Mouse (Mus musculus): ENCODE results near the gene Lyplal1. TPM values are rescaled to one million over a fixed set of nuclear protein-coding genes. Genes with fewer than 3 reads are reported as not detected.

Lyplal1 gene
- 1.2 and 4.9 TPM in 2 replicates for polyA plus RNA-seq (2012; rRNA removed; ENCODE audit: low replicate concordance)

GRCm38 (mm10) chr1:186116701-186117488 is at the start of gene Lyplal1:
Gene Lyplal1 (minus strand): TSS chr1:186117310.

All from duodenum, adult 2 months (tissue).